Mouse (Mus musculus): ENCODE data around the gene Rhobtb1.

- TF ChIP-seq POLR2A (IDR thresholded peaks at IDR 0.05; ENCODE audit: control insufficient read depth, extremely low read depth, insufficient read depth, low read length, poor library complexity) (no peak), CTCF (IDR thresholded peaks at IDR 0.05; ENCODE audit: borderline replicate concordance, control insufficient read depth, extremely low read depth, insufficient read depth, low read length, poor library complexity) (no peak)
Observed at GRCm38 (mm10) chr10:69162577-69162976, 11.3 kb downstream of the Rhobtb1 start.

Data from thymus, adult 2 months (tissue).